In the genomic region with DNA sequence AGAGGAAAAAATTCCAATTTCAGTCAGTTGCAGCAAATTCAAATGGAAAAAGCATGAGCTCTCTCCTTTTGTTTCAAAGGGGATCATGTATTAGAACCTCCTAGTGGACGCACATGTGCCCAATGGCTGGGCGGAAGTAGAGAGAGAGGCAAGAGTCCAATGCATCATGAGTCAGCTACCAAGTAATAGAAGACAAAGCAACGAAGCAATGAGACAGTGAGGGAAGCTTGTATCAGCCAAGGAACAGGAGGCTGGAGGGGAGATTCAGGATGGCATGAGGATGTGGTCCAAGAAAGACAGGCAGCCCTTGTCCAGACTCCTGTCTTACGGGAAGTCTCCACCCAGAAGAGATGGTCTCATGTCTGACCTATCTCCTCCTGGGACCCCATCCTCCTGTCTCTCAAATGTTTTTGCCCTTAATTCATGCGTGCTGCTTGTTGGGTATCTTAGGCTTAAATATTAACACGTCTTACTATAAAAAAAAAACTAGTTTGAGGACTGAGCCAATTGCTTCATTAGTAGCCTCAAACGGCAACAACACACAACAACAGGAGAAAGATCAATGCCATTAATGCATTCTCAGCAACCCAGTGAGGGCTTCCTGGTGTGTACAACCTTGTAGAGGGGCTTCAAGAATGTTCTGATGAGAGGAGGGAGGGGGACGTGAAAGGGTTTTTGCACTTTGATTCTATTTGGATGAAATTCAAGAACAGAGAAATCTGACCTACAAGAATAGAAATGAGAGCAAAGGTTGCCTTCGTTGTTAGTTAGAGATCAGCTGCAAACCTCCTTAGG, we compare ENCODE assay signal across 18 mouse cellular contexts.
"Had no signal": no experiment of that assay in that cellular context is flagged by ENCODE, and none has a peak within 500 bp of the region (broad histone marks: within the 10 kb centered on the region; RNA-seq: fewer than 3 reads in every experiment).

No protein-coding gene starts in this region.

- H3K36me3 ChIP-seq: limb, embryonic 10.5 days; limb, embryonic 13.5 days; stomach, embryonic 15.5 days had no signal

- H3K4me2 ChIP-seq: limb, embryonic 13.5 days; lung, embryonic 14.5 days; stomach, embryonic 15.5 days had no signal

- H3K9ac ChIP-seq: limb, embryonic 13.5 days; liver, embryonic 14.5 days; liver, postnatal 0 days; lung, embryonic 14.5 days; stomach, embryonic 15.5 days had no signal

- H3K27ac ChIP-seq: hindbrain, postnatal 0 days; layer of hippocampus, adult 2 months; limb, embryonic 10.5 days; limb, embryonic 13.5 days; liver, embryonic 14.5 days; macrophage; stomach, embryonic 15.5 days had no signal

- H3K4me1 ChIP-seq: limb, embryonic 10.5 days; limb, embryonic 13.5 days; stomach, embryonic 15.5 days had no signal

- H3K27me3 ChIP-seq: limb, embryonic 13.5 days; stomach, embryonic 15.5 days had no signal

- ATAC-seq: hindbrain, postnatal 0 days; inflammation-experienced regulatory T-cells, adult 6 months; intestine, embryonic 16.5 days; liver, postnatal 0 days; lung, postnatal 0 days had no signal

- DNase-seq: layer of hippocampus, adult 9-11 months; liver; liver, postnatal 0 days; lung, embryonic 14.5 days; midbrain, embryonic 14.5 days; right cerebral cortex, postnatal 25 days; spleen, adult 18-20 months; thymus, postnatal 25 days had no signal

- H3K4me3 ChIP-seq: layer of hippocampus, adult 2 months; limb, embryonic 10.5 days; limb, embryonic 13.5 days; stomach, embryonic 15.5 days had no signal

- H3K9me3 ChIP-seq: limb, embryonic 10.5 days; limb, embryonic 13.5 days; stomach, embryonic 15.5 days had no signal
